Mouse (Mus musculus) cerebellum, adult 2 months (tissue): ENCODE results near the gene Idua. TPM values are rescaled to one million over a fixed set of nuclear protein-coding genes. Genes with fewer than 3 reads are reported as not detected.
"Not testable (repeated sequence)": the region's sequence is repeated elsewhere in the genome, so short reads cannot be mapped to it uniquely, and the experiment has no call there.

Experiments
- DNase-seq, 2 experiments: peaks; one replicate each; pipeline ENCODE4 v3.0.0; 2021
- H3K27ac ChIP-seq: fragments of 200-500 bp; 2 replicates; pipeline ENCODE4 v1.5.1; 2012; ENCODE audit warnings: low read length, control low read depth, inconsistent platforms; ENCODE audit not compliant: insufficient read depth
- H3K27me3 ChIP-seq: fragments of 200-500 bp; 2 replicates; pipeline ENCODE4 v1.6.1; 2012; ENCODE audit warnings: inconsistent platforms, mild to moderate bottlenecking, low read length, moderate library complexity; ENCODE audit not compliant: control insufficient read depth, insufficient read depth
- H3K4me1 ChIP-seq: fragments of 200-500 bp; 2 replicates; pipeline ENCODE4 v1.6.1; 2011; ENCODE audit warnings: low read length; ENCODE audit not compliant: control insufficient read depth, insufficient read depth
- H3K4me3 ChIP-seq: fragments of 200-500 bp; replicated peaks from 2 replicates; pipeline ENCODE3; 2011; ENCODE audit warnings: mild to moderate bottlenecking, low read depth, low read length, control low read depth; ENCODE audit not compliant: insufficient read depth
- CTCF ChIP-seq: fragments of 200-500 bp; IDR thresholded peaks from 2 replicates; pipeline ENCODE4 v1.5.1; 2011; ENCODE audit warnings: low read depth, mild to moderate bottlenecking, control low read depth, low read length, moderate library complexity, borderline replicate concordance; ENCODE audit not compliant: insufficient read depth
- POLR2A ChIP-seq: fragments of 200-500 bp; IDR thresholded peaks from 2 replicates; pipeline ENCODE4 v1.6.1; 2011; ENCODE audit warnings: low read length, control low read depth, borderline replicate concordance; ENCODE audit not compliant: insufficient read depth
- WGBS: fragments of 180-500 bp; shearing (Covaris S2); methylation state at CpG from one replicate; pipeline ENCODE4 v1.1.7; 2018; 5-methylcytosine and 5-hydroxymethylcytosine counted together
- polyA plus RNA-seq: library from polyadenylated mRNA; depleted of rRNA; stranded (reverse); fragments of >200 nt; gene quantifications from 2 replicates; pipeline ENCODE4 v1.2.3, GENCODE M21; 2012

The Idua gene
- polyA plus RNA-seq, 1 experiment = 29.0 TPM

GRCm38 (mm10) chr5:108633676-108634075 is 26.5 kb upstream of the Idua start:
- 39% methylated on average over 4 of the region's 4 CpGs for WGBS
- no peak for DNase-seq
- TF ChIP-seq CTCF (no peak), POLR2A (no peak)
- Histone ChIP-seq H3K4me1 (no peaks in the 10 kb centered on the region), H3K27me3 (no peaks in the 10 kb centered on the region), H3K4me3 (no peak overlapping the region), H3K27ac (no peak overlapping the region)

GRCm38 (mm10) chr5:108634088-108634487 is 26.0 kb upstream of the Idua start:
- not testable (repeated sequence) for H3K27me3 ChIP-seq, H3K27ac ChIP-seq, H3K4me1 ChIP-seq, H3K4me3 ChIP-seq, DNase-seq
- WGBS = 56% methylated on average over 3 of the region's 3 CpGs

- 79% methylated on average over 4 of the region's 4 CpGs for WGBS
- Histone ChIP-seq H3K27ac (no peak overlapping the region), H3K4me1 (no peaks in the 10 kb centered on the region), H3K27me3 (no peaks in the 10 kb centered on the region), H3K4me3 (no peak overlapping the region)
- DNase-seq = no peak
- TF ChIP-seq POLR2A (no peak), CTCF (no peak)
These were observed 24.0 kb upstream of the Idua start for GRCm38 (mm10) chr5:108636172-108636571.

- Histone ChIP-seq H3K27me3 (no peaks in the 10 kb centered on the region), H3K4me1 (peaks cover 9% of the 10 kb centered on the region), H3K4me3 (no peak overlapping the region), H3K27ac (no peak overlapping the region)
- WGBS = 93% methylated on average over 2 of the region's 2 CpGs
- no peak for TF ChIP-seq CTCF
- no peak for TF ChIP-seq POLR2A
- DNase-seq = no peak
These were observed 16.5 kb upstream of the Idua start for GRCm38 (mm10) chr5:108643674-108644073.

- Histone ChIP-seq H3K4me1 (peaks cover 26% of the 10 kb centered on the region), H3K4me3 (no peak overlapping the region), H3K27ac (peak overlapping the region; percentile 29), H3K27me3 (no peaks in the 10 kb centered on the region)
- peak; percentile 65 to 70 for DNase-seq
- 11% methylated on average over 9 of the region's 9 CpGs for WGBS
- TF ChIP-seq POLR2A (no peak), CTCF (peak; percentile 66)
These were observed 14.3 kb upstream of the Idua start for GRCm38 (mm10) chr5:108645651-108646342.

- DNase-seq = no peak
- H3K4me3 ChIP-seq = no peak overlapping the region
- peak overlapping the region; percentile 29; the same call in 1 of the 2 replicates for H3K27ac ChIP-seq
- H3K4me1 ChIP-seq = peaks cover 29% of the 10 kb centered on the region
- 2% methylated on average over 3 of the region's 3 CpGs for WGBS
- no peak for TF ChIP-seq POLR2A
- TF ChIP-seq CTCF = no peak
- no peaks in the 10 kb centered on the region for H3K27me3 ChIP-seq
These were observed 13.8 kb upstream of the Idua start for GRCm38 (mm10) chr5:108646343-108646660.

- WGBS = 94% methylated on average over 2 of the region's 2 CpGs
- Histone ChIP-seq H3K27ac (no peak overlapping the region), H3K27me3 (no peaks in the 10 kb centered on the region), H3K4me3 (no peak overlapping the region), H3K4me1 (peaks cover 33% of the 10 kb centered on the region)
- DNase-seq = no peak
- TF ChIP-seq POLR2A = no peak
- TF ChIP-seq CTCF = no peak
These were observed 12.8 kb upstream of the Idua start for GRCm38 (mm10) chr5:108647311-108647710.

- Histone ChIP-seq H3K4me3 (no peak overlapping the region), H3K4me1 (peaks cover 33% of the 10 kb centered on the region), H3K27ac (no peak overlapping the region), H3K27me3 (no peaks in the 10 kb centered on the region)
- DNase-seq = no peak
- 93% methylated on average over 2 of the region's 2 CpGs for WGBS
- TF ChIP-seq POLR2A (no peak), CTCF (no peak)
These were observed 12.2 kb upstream of the Idua start for GRCm38 (mm10) chr5:108647820-108648465.
